In the genomic region with DNA sequence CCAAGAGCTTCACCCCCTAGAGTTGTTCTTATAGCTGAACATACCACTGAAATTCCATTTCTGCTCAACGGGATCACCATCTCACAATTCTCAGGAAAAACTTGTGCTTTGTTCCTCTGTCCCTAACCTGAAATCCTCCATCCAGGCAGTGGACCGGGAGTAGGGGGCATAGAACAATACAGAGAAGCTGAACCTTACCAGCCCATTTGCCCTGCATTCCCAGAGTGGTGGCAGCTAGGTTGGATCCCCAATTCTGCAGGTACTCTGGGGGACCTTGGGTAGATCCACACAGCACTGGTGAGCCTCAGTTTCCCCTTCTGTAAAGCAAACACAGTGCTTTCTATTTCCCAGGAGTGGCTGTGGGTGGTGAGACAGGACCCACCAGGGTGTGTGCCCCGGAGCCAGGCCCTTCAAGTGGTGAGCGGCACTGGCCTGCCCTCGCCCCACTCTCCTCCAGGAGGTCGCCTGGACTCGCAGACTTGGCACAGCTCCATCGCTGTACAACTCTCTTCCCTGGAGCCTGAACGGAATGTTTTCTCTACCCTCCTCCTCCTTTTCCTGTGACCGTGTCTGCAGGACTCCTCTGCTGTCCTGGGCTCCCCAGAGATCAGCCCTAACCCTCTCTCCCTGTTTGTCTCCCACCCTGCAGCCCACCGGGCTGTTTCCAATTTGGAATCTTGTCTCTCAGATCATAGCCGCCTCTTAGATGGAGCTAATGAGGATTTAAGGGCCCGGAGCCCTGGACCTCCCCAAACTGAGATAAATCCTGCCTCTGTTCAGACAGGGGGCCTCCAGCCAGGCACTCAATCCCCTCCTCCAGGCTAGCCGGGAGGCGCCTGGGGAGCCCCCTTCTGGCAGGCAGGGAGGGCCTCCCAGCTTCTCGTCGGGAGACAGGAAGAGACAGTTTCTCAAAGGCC, we compare ENCODE assay signal across 8 mouse cellular contexts. TPM values are rescaled to one million over a fixed set of nuclear protein-coding genes. Genes with fewer than 3 reads are reported as not detected.
A peak's percentile ranks its signal among the peaks of the same experiment; 100 is the strongest.
DNase-seq lines count a peak whose midpoint lies in the region; ATAC-seq and TF ChIP-seq lines count a peak whose summit lies in the region.

No protein-coding gene starts in this region.

- peaks cover 4% of the 10 kb centered on the region; the same call in 1 of the 2 replicates for H3K4me1 ChIP-seq in forebrain, embryonic 14.5 days (ENCODE audit: control insufficient read depth, insufficient read depth, low read length)
- peaks cover 20% of the 10 kb centered on the region for H3K4me1 ChIP-seq in intestine, embryonic 16.5 days (ENCODE audit: control insufficient read depth, insufficient read depth, low read length)
- H3K4me1 ChIP-seq in lung, postnatal 0 days (ENCODE audit: insufficient read depth, low read depth, low read length), result peaks cover 17% of the 10 kb centered on the region; the same call in 1 of the 2 replicates

- no peak for DNase-seq in layer of hippocampus, adult 2 months (ENCODE audit: low spot score in 2 of 2)
- no peak for DNase-seq in layer of hippocampus, postnatal 36 days
- DNase-seq in forebrain, embryonic 14.5 days (ENCODE audit: low spot score), result peak; percentile 34
- DNase-seq in lung, postnatal 0 days (ENCODE audit: low spot score), result peak; percentile 56
- DNase-seq in testis, postnatal 14 days (ENCODE audit: low spot score), result peak; percentile 21
- no peak for DNase-seq in left cerebral cortex, adult 18-20 months (ENCODE audit: low spot score in 2 of 2)

- no peak overlapping the region for H3K4me3 ChIP-seq in layer of hippocampus, adult 2 months
- no peak overlapping the region for H3K4me3 ChIP-seq in forebrain, embryonic 14.5 days (ENCODE audit: low read depth, low read length)
- 0 out of 2 replicates have a peak overlapping the region, but pooled peaks have one; percentile 1 for H3K4me3 ChIP-seq in intestine, embryonic 16.5 days (ENCODE audit: low read length)
- H3K4me3 ChIP-seq in lung, postnatal 0 days (ENCODE audit: low read depth, low read length), result no peak overlapping the region

- WGBS in forebrain, embryonic 14.5 days, result 8% methylated on average over 17 of the region's 17 CpGs
- 23% methylated on average over 17 of the region's 17 CpGs for WGBS in intestine, embryonic 16.5 days
- 8% methylated on average over 17 of the region's 17 CpGs for WGBS in lung, postnatal 0 days

- H3K36me3 ChIP-seq in forebrain, embryonic 14.5 days (ENCODE audit: control insufficient read depth, insufficient read depth, low read length), result no peaks in the 10 kb centered on the region
- no peaks in the 10 kb centered on the region for H3K36me3 ChIP-seq in intestine, embryonic 16.5 days (ENCODE audit: control insufficient read depth, insufficient read depth, low read length)
- no peaks in the 10 kb centered on the region for H3K36me3 ChIP-seq in lung, postnatal 0 days (ENCODE audit: insufficient read depth, low read length)

- H3K27ac ChIP-seq in layer of hippocampus, adult 2 months, result no peak overlapping the region
- no peak overlapping the region for H3K27ac ChIP-seq in forebrain, embryonic 14.5 days (ENCODE audit: low read depth, low read length)
- peak overlapping the region; percentile 64 for H3K27ac ChIP-seq in intestine, embryonic 16.5 days (ENCODE audit: low read length)
- H3K27ac ChIP-seq in lung, postnatal 0 days (ENCODE audit: low read length), result no peak overlapping the region

- peaks cover 10% of the 10 kb centered on the region; the same call in 1 of the 2 replicates for H3K27me3 ChIP-seq in forebrain, embryonic 14.5 days (replicated peaks; ENCODE audit: control insufficient read depth, insufficient read depth, low read length)
- 0 out of 2 replicates have a peak, but pooled peaks cover 2% of the 10 kb centered on the region for H3K27me3 ChIP-seq in intestine, embryonic 16.5 days (replicated peaks; ENCODE audit: control insufficient read depth, insufficient read depth, low read length)
- no peaks in the 10 kb centered on the region for H3K27me3 ChIP-seq in lung, postnatal 0 days (replicated peaks; ENCODE audit: insufficient read depth, low read length)

- TF ChIP-seq EP300 in lung, postnatal 0 days (IDR thresholded peaks at IDR 0.05), result no peak

- no peak overlapping the region for H3K4me2 ChIP-seq in forebrain, embryonic 14.5 days (ENCODE audit: low read length)
- peak overlapping the region; percentile 22; the same call in 1 of the 2 replicates for H3K4me2 ChIP-seq in intestine, embryonic 16.5 days (ENCODE audit: low read depth, low read length)
- H3K4me2 ChIP-seq in lung, postnatal 0 days (replicated peaks; ENCODE audit: low read depth, low read length), result peak overlapping the region; percentile 38

- H3K9ac ChIP-seq in forebrain, embryonic 14.5 days (ENCODE audit: low read length), result no peak overlapping the region; the same call in 1 of the 2 replicates
- peak overlapping the region; percentile 36; the same call in 1 of the 2 replicates for H3K9ac ChIP-seq in intestine, embryonic 16.5 days (ENCODE audit: low read depth, low read length)
- no peak overlapping the region for H3K9ac ChIP-seq in lung, postnatal 0 days (replicated peaks; ENCODE audit: low read depth)

- ATAC-seq in forebrain, embryonic 14.5 days, result no peak
- peak; percentile 47 for ATAC-seq in intestine, embryonic 16.5 days
- ATAC-seq in lung, postnatal 0 days, result peak; percentile 52
- ATAC-seq in inflammation-experienced regulatory T-cells, adult 6 months, result no peak

- H3K9me3 ChIP-seq in forebrain, embryonic 14.5 days (replicated peaks; ENCODE audit: control insufficient read depth, low read length), result no peaks in the 10 kb centered on the region
- H3K9me3 ChIP-seq in intestine, embryonic 16.5 days (ENCODE audit: control insufficient read depth, low read length), result no peaks in the 10 kb centered on the region
- H3K9me3 ChIP-seq in lung, postnatal 0 days (ENCODE audit: low read length), result no peaks in the 10 kb centered on the region

- TF ChIP-seq CTCF in layer of hippocampus, adult 2 months (conservative IDR thresholded peaks at IDR 0.05), result peak; percentile 63
- TF ChIP-seq CTCF in lung, postnatal 0 days (IDR thresholded peaks at IDR 0.05), result peak; percentile 58

RNA-seq across cellular contexts. Expression of gene Cux1, which starts 52.3 kb away (rescaled TPM):
- 10 to 100 TPM; 34.5 to 36.4 TPM for total RNA-seq in layer of hippocampus, adult 2 months (2021)
- total RNA-seq in layer of hippocampus, postnatal 36 days (2021), result 10 to 100 TPM; 36.0 to 38.1 TPM
- polyA plus RNA-seq in forebrain, embryonic 14.5 days (2014; fragmentation: Nextera tagmentation; extraction: Ambion mirVana), result 89.6 and 115 TPM in 2 replicates
- polyA plus RNA-seq in intestine, embryonic 16.5 days (2015; fragmentation: Nextera tagmentation; extraction: Ambion mirVana), result 62.2 and 62.5 TPM in 2 replicates
- polyA plus RNA-seq in lung, postnatal 0 days (2015; fragmentation: Nextera tagmentation; extraction: Ambion mirVana), result 68.5 and 74.0 TPM in 2 replicates
- 10 to 100 TPM; 25.9 to 53.1 (median 41.6) TPM for polyA plus RNA-seq in inflammation-experienced regulatory T-cells, adult 6 months (2017; shearing (Covaris generic))
- 100 to 1,000 TPM; 104 to 116 TPM for total RNA-seq in left cerebral cortex, adult 18-20 months (2021)

Comparison
In these comparisons a context has a peak if more than half of its experiments do, and no peak if none do; other contexts are left out.
1. DNase-seq: peak in forebrain, embryonic 14.5 days (single experiment), lung, postnatal 0 days (single experiment) and testis, postnatal 14 days (single experiment); none in layer of hippocampus, adult 2 months (0 of 2), layer of hippocampus, postnatal 36 days (0 of 2) and left cerebral cortex, adult 18-20 months (0 of 2).
2. ATAC-seq: peak in intestine, embryonic 16.5 days (single experiment) and lung, postnatal 0 days (single experiment); none in forebrain, embryonic 14.5 days (single experiment) and inflammation-experienced regulatory T-cells, adult 6 months (single experiment).